Mouse (Mus musculus) forebrain, postnatal 0 days (tissue): ENCODE results near the gene Syne2. TPM values are rescaled to one million over a fixed set of nuclear protein-coding genes. Genes with fewer than 3 reads are reported as not detected.
"Not testable (repeated sequence)": the region's sequence is repeated elsewhere in the genome, so short reads cannot be mapped to it uniquely, and the experiment has no call there.

Source experiments
- ATAC-seq: fragments of 200-750 bp; cut with Nextera tagmentation; 2 replicates; pipeline ENCODE4 v1.8.0; 2017; ENCODE audit warnings: mild to moderate bottlenecking, moderate library complexity
- DNase-seq: peaks from one replicate; pipeline ENCODE4 v3.0.0-alpha.2; 2015
- H3K27ac ChIP-seq: fragments of 300-500 bp; sonication (generic); 2 replicates; pipeline ENCODE4 v1.5.1; 2014; ENCODE audit warnings: low read depth, mild to moderate bottlenecking, antibody characterized with exemption, low read length, moderate library complexity, mixed read lengths
- H3K27me3 ChIP-seq: fragments of 300-500 bp; sonication (generic); 2 replicates; pipeline ENCODE4 v1.6.1; 2014; ENCODE audit warnings: mild to moderate bottlenecking, low read length, mixed read lengths; ENCODE audit not compliant: insufficient read depth
- H3K36me3 ChIP-seq: fragments of 300-500 bp; sonication (generic); 2 replicates; pipeline ENCODE4 v1.6.1; 2014; ENCODE audit warnings: mild to moderate bottlenecking, moderate library complexity; ENCODE audit not compliant: insufficient read depth
- H3K4me1 ChIP-seq: fragments of 300-500 bp; sonication (generic); 2 replicates; pipeline ENCODE4 v1.6.1; 2014; ENCODE audit warnings: antibody characterized with exemption; ENCODE audit not compliant: insufficient read depth
- H3K4me2 ChIP-seq: fragments of 300-500 bp; sonication (generic); 2 replicates; pipeline ENCODE4 v1.6.1; 2014; ENCODE audit warnings: low read depth, mild to moderate bottlenecking, moderate library complexity
- H3K4me3 ChIP-seq: fragments of 300-500 bp; sonication (generic); 2 replicates; pipeline ENCODE4 v1.5.1; 2014; ENCODE audit warnings: low read depth, low read length, mixed read lengths
- H3K9ac ChIP-seq: fragments of 300-500 bp; sonication (generic); 2 replicates; pipeline ENCODE4 v1.6.1; 2014; ENCODE audit warnings: mild to moderate bottlenecking
- H3K9me3 ChIP-seq: fragments of 300-500 bp; sonication (generic); 2 replicates; pipeline ENCODE4 v1.6.1; 2016; ENCODE audit warnings: low read length
- CTCF ChIP-seq: sonication (generic); IDR thresholded peaks from 2 replicates; pipeline ENCODE4 v1.5.1; 2016; ENCODE audit warnings: antibody characterized with exemption, control low read depth, low read depth
- WGBS: fragments of 180-500 bp; shearing (Covaris S2); extraction: QIAGEN DNeasy Blood & Tissue Kit; methylation state at CpG from one replicate; pipeline ENCODE4 v1.1.7; 2014; 5-methylcytosine and 5-hydroxymethylcytosine counted together
- polyA plus RNA-seq: library from polyadenylated mRNA; unstranded; fragments of >200 nt; fragmentation: Nextera tagmentation; extraction: Ambion mirVana; gene quantifications from 2 replicates; pipeline ENCODE4 v1.2.1, GENCODE M21; 2015
- total RNA-seq: library from RNA; depleted of rRNA; stranded (reverse); fragments of >200 nt; gene quantifications from 2 replicates; pipeline ENCODE4 v1.2.3, GENCODE M21; 2014; rRNA removed

The Syne2 gene
- 56.2 and 63.5 TPM in 2 replicates for total RNA-seq
- 21.0 and 27.0 TPM in 2 replicates for polyA plus RNA-seq

- ATAC-seq: peak; percentile 92
- H3K9ac ChIP-seq: peak within 1 kb of the TSS; percentile 71
- H3K27ac ChIP-seq: peak within 1 kb of the TSS; percentile 73
- 2% methylated on average over 53 of the region's 54 CpGs for WGBS
- no peaks in the 10 kb centered on the region for H3K4me1 ChIP-seq
- peak within 1 kb of the TSS; percentile 92 for H3K4me3 ChIP-seq
- no peaks in the 10 kb centered on the region for H3K9me3 ChIP-seq
- no peak for TF ChIP-seq CTCF
- H3K27me3 ChIP-seq: no peaks in the 10 kb centered on the region
- peak; percentile 80 for DNase-seq
- H3K4me2 ChIP-seq: peak within 1 kb of the TSS; percentile 90
- H3K36me3 ChIP-seq: no peaks in the 10 kb centered on the region
Observed at GRCm38 (mm10) chr12:75817959-75818452, at the start of gene Syne2. TSS of gene Syne2 (plus strand) at chr12:75818134.

- no peak for DNase-seq
Observed at GRCm38 (mm10) chr12:75771410-75771809, 46.5 kb upstream of the Syne2 start.

GRCm38 (mm10) chr12:75772424-75773034, 45.4 kb upstream of the Syne2 start:
- Histone ChIP-seq H3K36me3 (no peaks in the 10 kb centered on the region), H3K4me1 (no peaks in the 10 kb centered on the region), H3K9me3 (no peaks in the 10 kb centered on the region), H3K4me3 (no peak overlapping the region), H3K27ac (no peak overlapping the region), H3K9ac (no peak overlapping the region), H3K4me2 (no peak overlapping the region), H3K27me3 (no peaks in the 10 kb centered on the region)
- TF ChIP-seq CTCF: peak; percentile 62
- ATAC-seq: no peak
- DNase-seq: peak; percentile 24
- 27% methylated on average over 3 of the region's 3 CpGs for WGBS

More at GRCm38 (mm10) chr12:75771410-75771809, 46.5 kb upstream of the Syne2 start:
- Histone ChIP-seq H3K27ac (no peak overlapping the region), H3K27me3 (no peaks in the 10 kb centered on the region), H3K9ac (no peak overlapping the region), H3K4me3 (no peak overlapping the region), H3K4me1 (no peaks in the 10 kb centered on the region), H3K4me2 (no peak overlapping the region), H3K9me3 (no peaks in the 10 kb centered on the region), H3K36me3 (no peaks in the 10 kb centered on the region)
- TF ChIP-seq CTCF: no peak
- no peak for ATAC-seq
- WGBS: 73% methylated on average over 3 of the region's 3 CpGs

- Histone ChIP-seq H3K27me3 (no peaks in the 10 kb centered on the region), H3K9me3 (no peaks in the 10 kb centered on the region), H3K4me2 (no peak overlapping the region), H3K27ac (no peak overlapping the region), H3K9ac (no peak overlapping the region), H3K36me3 (no peaks in the 10 kb centered on the region), H3K4me3 (no peak overlapping the region), H3K4me1 (no peaks in the 10 kb centered on the region)
- DNase-seq: no peak
- no peak for ATAC-seq
- TF ChIP-seq CTCF: no peak
Observed at GRCm38 (mm10) chr12:75781445-75781844, 36.5 kb upstream of the Syne2 start.

GRCm38 (mm10) chr12:75781995-75782394, 35.9 kb upstream of the Syne2 start:
- no peak for TF ChIP-seq CTCF
- WGBS: 89% methylated on average over 7 of the region's 7 CpGs
- H3K4me3 ChIP-seq: no peak overlapping the region
- no peaks in the 10 kb centered on the region for H3K27me3 ChIP-seq
- no peaks in the 10 kb centered on the region for H3K9me3 ChIP-seq
- ATAC-seq (no peak), DNase-seq (no peak)
- H3K4me1 ChIP-seq: no peaks in the 10 kb centered on the region
- no peak overlapping the region for H3K27ac ChIP-seq
- H3K9ac ChIP-seq: no peak overlapping the region
- no peak overlapping the region for H3K4me2 ChIP-seq
- no peaks in the 10 kb centered on the region for H3K36me3 ChIP-seq

- Histone ChIP-seq H3K36me3 (no peaks in the 10 kb centered on the region), H3K27me3 (no peaks in the 10 kb centered on the region), H3K4me1 (no peaks in the 10 kb centered on the region), H3K4me3 (no peak overlapping the region), H3K27ac (no peak overlapping the region), H3K9me3 (no peaks in the 10 kb centered on the region), H3K9ac (no peak overlapping the region), H3K4me2 (no peak overlapping the region)
- WGBS: 79% methylated on average over 2 of the region's 2 CpGs
- ATAC-seq: no peak
- no peak for DNase-seq
- TF ChIP-seq CTCF: no peak
Observed at GRCm38 (mm10) chr12:75784271-75784751, 33.6 kb upstream of the Syne2 start.

- H3K4me2 ChIP-seq, H3K4me3 ChIP-seq, H3K9ac ChIP-seq, H3K9me3 ChIP-seq, H3K27ac ChIP-seq, H3K27me3 ChIP-seq, H3K36me3 ChIP-seq, H3K4me1 ChIP-seq: not testable (repeated sequence)
- peak; percentile 72 for TF ChIP-seq CTCF
- DNase-seq: peak; percentile 78
- WGBS: 0% methylated on average over 2 of the region's 2 CpGs
- peak; percentile 48 for ATAC-seq
Observed at GRCm38 (mm10) chr12:75786681-75787080, 31.3 kb upstream of the Syne2 start.
